Mouse (Mus musculus) kidney, postnatal 0 days (tissue): ENCODE data around the gene Fmod. TPM values are rescaled to one million over a fixed set of nuclear protein-coding genes. Genes with fewer than 3 reads are reported as not detected.

ENCODE experiments used
- ATAC-seq: fragments of 200-750 bp; cut with Nextera tagmentation; replicated peaks from 2 replicates; pipeline ENCODE4 v1.8.0; 2017; ENCODE audit warnings: low read depth, moderate number of reproducible peaks, moderate TSS enrichment, moderate library complexity; ENCODE audit not compliant: low FRiP score
- DNase-seq: peaks from one replicate; pipeline ENCODE4 v3.0.0-alpha.2; 2016; ENCODE audit warnings: low spot score
- H3K27ac ChIP-seq: fragments of 300-500 bp; sonication (generic); 2 replicates; pipeline ENCODE4 v1.5.1; 2014; ENCODE audit warnings: mild to moderate bottlenecking
- H3K27me3 ChIP-seq: fragments of 300-500 bp; sonication (generic); 2 replicates; pipeline ENCODE4 v1.6.1; 2014; ENCODE audit warnings: low read length, mixed read lengths; ENCODE audit not compliant: insufficient read depth
- H3K36me3 ChIP-seq: fragments of 300-500 bp; sonication (generic); 2 replicates; pipeline ENCODE4 v1.6.1; 2014; ENCODE audit warnings: low read length, mixed read lengths; ENCODE audit not compliant: insufficient read depth
- H3K4me1 ChIP-seq: fragments of 300-500 bp; sonication (generic); replicated peaks from 2 replicates; pipeline ENCODE4 v1.6.1; 2014; ENCODE audit warnings: antibody characterized with exemption, low read length, mixed read lengths; ENCODE audit not compliant: insufficient read depth
- H3K4me2 ChIP-seq: fragments of 300-500 bp; sonication (generic); 2 replicates; pipeline ENCODE4 v1.6.1; 2014; ENCODE audit warnings: mild to moderate bottlenecking, low read length, moderate library complexity, mixed read lengths
- H3K4me3 ChIP-seq: fragments of 300-500 bp; sonication (generic); replicated peaks from 2 replicates; pipeline ENCODE4 v1.5.1; 2014; ENCODE audit warnings: low read depth, low read length
- H3K9ac ChIP-seq: fragments of 300-500 bp; sonication (generic); 2 replicates; pipeline ENCODE4 v1.6.1; 2014; ENCODE audit warnings: low read depth, low read length
- H3K9me3 ChIP-seq: fragments of 300-500 bp; sonication (generic); replicated peaks from 2 replicates; pipeline ENCODE4 v1.6.1; 2016; ENCODE audit warnings: low read length, inconsistent platforms, mixed read lengths
- CTCF ChIP-seq: IDR thresholded peaks from 2 replicates; pipeline ENCODE4 v1.5.1; 2016; ENCODE audit warnings: antibody characterized with exemption, low read depth, mild to moderate bottlenecking, moderate library complexity
- WGBS: fragments of 180-500 bp; shearing (Covaris S2); extraction: QIAGEN DNeasy Blood & Tissue Kit; methylation state at CpG from one replicate; pipeline ENCODE4 v1.1.7; 2014; 5-methylcytosine and 5-hydroxymethylcytosine counted together
- polyA plus RNA-seq: library from polyadenylated mRNA; unstranded; fragments of >200 nt; fragmentation: Nextera tagmentation; extraction: Ambion mirVana; gene quantifications from 2 replicates; pipeline ENCODE4 v1.2.1, GENCODE M21; 2015

Gene Fmod
- polyA plus RNA-seq, 1 experiment from 2014 or later, result 7.8 TPM

DNA sequence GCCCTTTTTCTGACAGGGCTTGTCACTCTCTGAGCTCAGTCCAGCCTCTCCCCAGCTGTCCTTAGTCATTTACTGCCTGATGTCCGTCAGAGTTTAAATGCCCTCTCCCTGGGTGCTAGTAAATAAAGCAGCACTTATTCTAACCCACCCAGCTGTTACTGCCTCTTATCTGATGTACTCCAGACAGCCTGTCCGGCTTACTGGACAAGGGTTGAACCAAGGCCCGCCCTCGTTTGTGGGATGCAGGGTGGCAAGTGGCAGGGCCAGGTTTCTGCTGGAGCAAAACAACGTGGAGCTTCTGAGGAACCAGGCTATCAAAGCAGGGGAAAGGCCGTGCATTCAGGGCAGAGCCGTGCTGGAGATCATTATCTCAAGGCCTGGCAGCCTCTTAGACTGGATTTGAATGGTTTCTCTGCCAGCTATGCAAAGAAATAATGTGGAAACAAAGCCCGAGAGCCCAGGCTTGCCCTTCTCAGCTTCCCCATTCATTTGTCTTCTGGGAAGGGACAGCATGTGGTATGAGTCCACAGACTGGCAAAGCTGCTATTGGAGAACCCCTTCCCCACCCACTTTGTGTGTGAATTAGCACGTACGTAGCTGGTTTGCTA, 34.5 kb downstream of the Fmod start:
- peak; percentile 40; the same call in 1 of the 2 replicates for ATAC-seq
- Histone ChIP-seq H3K4me3 (no peak overlapping the region), H3K9me3 (no peaks in the 10 kb centered on the region), H3K36me3 (peaks cover 13% of the 10 kb centered on the region; the same call in 1 of the 2 replicates), H3K4me2 (no peak overlapping the region), H3K4me1 (peaks cover 45% of the 10 kb centered on the region), H3K9ac (no peak overlapping the region), H3K27me3 (no peaks in the 10 kb centered on the region), H3K27ac (peak overlapping the region; percentile 72)
- TF ChIP-seq CTCF, result no peak
- DNase-seq, result peak; percentile 53
- 37% methylated on average over 10 of the region's 10 CpGs for WGBS

DNA sequence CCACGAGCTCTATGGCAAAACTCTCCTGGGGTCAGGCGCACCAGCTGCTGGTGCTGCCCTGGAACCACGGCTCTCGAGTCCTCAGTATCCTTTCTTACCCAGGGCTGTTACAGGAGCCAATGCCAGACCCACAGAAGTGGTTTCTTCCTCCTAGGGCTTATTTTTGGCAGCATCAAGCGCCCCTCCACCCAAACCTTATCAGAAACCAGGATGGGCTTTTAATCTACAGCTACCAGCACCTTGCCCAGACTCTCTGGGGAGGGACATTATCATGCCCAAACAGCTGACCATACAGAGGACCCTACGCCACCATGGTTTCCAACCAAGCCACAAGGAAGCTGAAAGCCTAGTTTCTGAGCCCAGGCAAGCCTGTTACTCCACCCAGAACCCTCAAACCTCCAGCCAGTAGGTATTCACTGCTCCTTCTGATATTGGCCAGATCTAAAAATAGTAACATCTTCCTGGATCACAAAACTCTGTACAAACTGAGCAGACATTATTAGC, 36.1 kb downstream of the Fmod start:
- no peak overlapping the region for H3K4me3 ChIP-seq
- H3K9me3 ChIP-seq, result no peaks in the 10 kb centered on the region
- H3K36me3 ChIP-seq, result peaks cover 19% of the 10 kb centered on the region
- H3K9ac ChIP-seq, result no peak overlapping the region
- H3K4me1 ChIP-seq, result peaks cover 35% of the 10 kb centered on the region
- no peak overlapping the region for H3K27ac ChIP-seq
- no peak for DNase-seq
- no peak for TF ChIP-seq CTCF
- H3K27me3 ChIP-seq, result no peaks in the 10 kb centered on the region
- no peak for ATAC-seq
- no peak overlapping the region for H3K4me2 ChIP-seq
- 85% methylated on average over 6 of the region's 6 CpGs for WGBS

DNA sequence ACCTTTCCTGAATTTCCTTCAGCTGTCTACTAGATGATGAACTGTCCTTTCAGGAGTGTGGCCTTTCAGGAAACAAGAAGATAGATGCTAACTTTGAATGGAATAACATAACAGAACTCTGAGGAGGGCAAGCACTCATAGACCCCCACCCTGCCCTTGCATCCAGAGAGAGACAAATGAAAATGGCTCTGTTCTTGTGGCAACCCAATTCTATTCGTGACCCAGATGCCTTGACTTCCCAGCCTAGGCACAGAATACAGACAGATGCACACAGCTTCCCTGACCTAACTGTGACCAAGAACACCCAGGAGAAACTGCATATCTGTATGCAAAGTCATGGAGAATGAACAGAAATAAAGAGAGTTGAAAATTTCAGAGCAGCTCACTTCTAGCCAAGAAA, 36.6 kb downstream of the Fmod start:
- TF ChIP-seq CTCF, result no peak
- Histone ChIP-seq H3K9me3 (no peaks in the 10 kb centered on the region), H3K4me3 (no peak overlapping the region), H3K9ac (no peak overlapping the region), H3K27me3 (no peaks in the 10 kb centered on the region), H3K4me1 (peaks cover 34% of the 10 kb centered on the region), H3K4me2 (no peak overlapping the region), H3K27ac (no peak overlapping the region), H3K36me3 (peaks cover 19% of the 10 kb centered on the region)
- 72% methylated on average over 1 of the region's 1 CpGs for WGBS
- DNase-seq, result no peak
- no peak for ATAC-seq

DNA sequence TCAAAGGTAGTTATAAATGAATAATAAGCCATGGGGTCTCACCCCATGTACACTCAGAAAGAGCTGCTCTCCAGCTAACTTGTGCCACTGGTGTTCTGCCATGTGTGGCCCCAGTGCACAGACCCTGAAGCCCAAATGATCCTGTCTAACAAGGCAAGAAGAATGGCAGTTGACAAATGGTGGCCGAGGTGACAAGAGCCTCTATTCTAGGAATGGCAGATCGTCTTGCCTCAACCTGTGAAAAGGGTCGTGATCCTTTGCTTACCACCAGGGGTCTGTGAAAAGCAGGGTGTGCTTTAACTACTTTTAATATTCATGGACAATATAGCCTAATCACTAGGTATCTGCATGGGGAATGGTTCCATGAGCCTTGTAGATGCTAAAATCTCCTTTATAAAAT, 37.1 kb downstream of the Fmod start:
- DNase-seq (no peak), ATAC-seq (no peak)
- Histone ChIP-seq H3K27ac (no peak overlapping the region), H3K9ac (no peak overlapping the region), H3K4me2 (no peak overlapping the region), H3K27me3 (no peaks in the 10 kb centered on the region), H3K4me1 (peaks cover 34% of the 10 kb centered on the region), H3K4me3 (no peak overlapping the region), H3K9me3 (no peaks in the 10 kb centered on the region), H3K36me3 (peaks cover 19% of the 10 kb centered on the region)
- TF ChIP-seq CTCF, result no peak
- 35% methylated on average over 3 of the region's 3 CpGs for WGBS

DNA sequence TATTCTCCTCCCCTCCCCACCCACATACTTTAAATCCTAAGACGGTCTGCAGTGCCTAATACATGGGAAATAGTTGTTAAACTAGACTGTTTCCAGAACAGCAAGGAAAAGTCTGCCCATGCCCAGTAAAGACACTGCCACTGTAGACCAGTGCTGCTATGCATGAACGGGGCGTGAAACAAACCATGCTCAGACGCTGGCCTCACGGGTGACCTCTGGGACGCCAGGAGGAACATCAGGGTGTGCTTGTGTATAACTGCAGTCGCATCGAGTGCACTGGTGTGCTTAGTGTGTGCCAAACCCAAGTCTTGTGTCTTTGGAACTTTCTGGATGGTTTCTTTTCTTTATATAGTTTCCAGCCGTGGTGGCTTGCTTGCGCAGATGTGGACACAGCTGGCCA, 37.6 kb downstream of the Fmod start:
- Histone ChIP-seq H3K4me2 (no peak overlapping the region), H3K36me3 (peaks cover 19% of the 10 kb centered on the region), H3K27ac (no peak overlapping the region), H3K4me1 (peaks cover 34% of the 10 kb centered on the region), H3K9ac (no peak overlapping the region), H3K27me3 (no peaks in the 10 kb centered on the region), H3K4me3 (no peak overlapping the region), H3K9me3 (no peaks in the 10 kb centered on the region)
- WGBS, result 59% methylated on average over 10 of the region's 10 CpGs
- no peak for ATAC-seq
- no peak for DNase-seq
- no peak for TF ChIP-seq CTCF

DNA sequence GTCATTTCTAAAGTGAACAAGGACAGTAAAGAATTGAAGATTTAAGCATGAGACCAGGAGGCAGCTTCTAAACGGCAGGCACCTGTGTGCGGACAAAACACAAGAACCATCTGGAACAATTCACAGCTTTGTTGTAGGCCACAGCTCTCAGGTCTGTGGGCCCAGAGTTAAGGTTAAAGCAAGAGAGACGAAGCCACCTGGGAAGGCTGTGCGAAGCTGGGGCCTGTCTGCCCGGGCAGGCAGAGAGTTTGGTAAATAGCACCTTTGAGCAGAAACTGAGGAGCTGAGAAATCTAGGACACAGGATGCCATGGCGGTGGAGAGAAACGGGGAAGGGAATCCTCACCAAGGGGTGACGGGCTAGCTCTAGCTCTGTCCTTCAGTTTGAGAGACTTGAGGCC, 38.5 kb downstream of the Fmod start:
- Histone ChIP-seq H3K9me3 (no peaks in the 10 kb centered on the region), H3K27ac (no peak overlapping the region), H3K36me3 (peaks cover 19% of the 10 kb centered on the region), H3K4me2 (peak overlapping the region; percentile 84), H3K27me3 (no peaks in the 10 kb centered on the region), H3K9ac (peak overlapping the region; percentile 41; the same call in 1 of the 2 replicates), H3K4me3 (no peak overlapping the region), H3K4me1 (peaks cover 30% of the 10 kb centered on the region)
- DNase-seq (no peak), ATAC-seq (no peak)
- TF ChIP-seq CTCF, result no peak
- WGBS, result 86% methylated on average over 8 of the region's 8 CpGs

DNA sequence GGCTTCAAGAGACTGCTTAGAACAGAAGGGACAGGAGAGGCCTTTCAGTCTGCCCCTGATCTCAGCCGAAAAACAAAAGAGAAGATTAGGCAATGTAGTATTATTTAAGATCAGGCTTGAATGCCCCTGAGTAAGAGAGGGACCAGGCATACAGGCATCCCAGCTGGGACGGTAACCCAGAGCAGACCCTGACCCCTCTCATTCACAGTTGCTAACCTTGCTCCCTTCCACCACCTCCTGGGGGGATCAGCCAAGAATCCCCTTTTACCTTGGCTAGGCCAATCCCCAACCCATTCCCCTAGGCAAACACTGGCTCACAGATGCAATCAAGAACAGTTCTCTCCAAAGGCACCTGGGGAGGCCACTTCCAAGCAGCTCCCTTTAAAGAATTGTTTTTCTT, 39.7 kb downstream of the Fmod start:
- Histone ChIP-seq H3K36me3 (peaks cover 19% of the 10 kb centered on the region), H3K27ac (no peak overlapping the region), H3K9me3 (no peaks in the 10 kb centered on the region), H3K4me2 (peak overlapping the region; percentile 84), H3K27me3 (no peaks in the 10 kb centered on the region), H3K4me3 (peak overlapping the region; percentile 75), H3K4me1 (peaks cover 25% of the 10 kb centered on the region), H3K9ac (peak overlapping the region; percentile 43; the same call in 1 of the 2 replicates)
- no peak for TF ChIP-seq CTCF
- 57% methylated on average over 2 of the region's 2 CpGs for WGBS
- DNase-seq (no peak), ATAC-seq (no peak)
